Mouse (Mus musculus): ENCODE data around the gene Camk2n1. TPM values are rescaled to one million over a fixed set of nuclear protein-coding genes. Genes with fewer than 3 reads are reported as not detected.

Camk2n1 gene
- polyA plus RNA-seq, 1 experiment from 2014 or later, result 15.7 TPM

DNA sequence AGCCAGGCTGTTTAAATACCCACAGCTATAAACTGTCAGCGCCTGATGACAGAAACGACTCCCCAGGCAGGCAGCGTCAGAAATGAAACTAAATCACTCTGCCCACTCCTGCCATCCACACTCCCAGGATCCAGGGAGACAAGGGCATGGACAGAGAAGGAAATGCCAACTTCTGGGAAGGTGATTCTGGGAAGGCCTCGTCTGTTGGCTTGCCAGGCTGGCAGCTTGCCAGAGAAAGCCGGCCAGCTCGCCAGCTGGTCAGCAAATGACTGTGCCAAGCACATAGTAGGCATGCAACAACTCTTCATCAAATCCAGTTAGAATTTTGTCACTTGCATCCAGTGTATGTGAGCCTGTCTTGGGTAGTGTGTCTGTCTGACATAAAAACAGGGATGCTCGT is 17.1 kb downstream of the Camk2n1 start:
- H3K9me3 ChIP-seq, result no peaks in the 10 kb centered on the region
- H3K9ac ChIP-seq, result no peak overlapping the region
- no peak overlapping the region for H3K4me2 ChIP-seq
- peaks cover 6% of the 10 kb centered on the region for H3K4me1 ChIP-seq
- no peak for ATAC-seq (replicated peaks)
- no peaks in the 10 kb centered on the region for H3K27me3 ChIP-seq (replicated peaks)
- no peak overlapping the region for H3K4me3 ChIP-seq
- H3K27ac ChIP-seq, result no peak overlapping the region
- no peaks in the 10 kb centered on the region for H3K36me3 ChIP-seq (replicated peaks)
- 70% methylated on average over 7 of the region's 7 CpGs for WGBS

GRCm38 (mm10) chr4:138479595-138479994 is 25.5 kb downstream of the Camk2n1 start:
- H3K27me3 ChIP-seq (replicated peaks), result no peaks in the 10 kb centered on the region
- no peak overlapping the region for H3K4me3 ChIP-seq
- H3K9me3 ChIP-seq, result no peaks in the 10 kb centered on the region
- no peaks in the 10 kb centered on the region for H3K4me1 ChIP-seq
- H3K9ac ChIP-seq, result no peak overlapping the region
- H3K36me3 ChIP-seq (replicated peaks), result no peaks in the 10 kb centered on the region
- H3K4me2 ChIP-seq, result no peak overlapping the region
- WGBS, result 85% methylated on average over 7 of the region's 7 CpGs
- ATAC-seq (replicated peaks), result no peak
- no peak overlapping the region for H3K27ac ChIP-seq

DNA sequence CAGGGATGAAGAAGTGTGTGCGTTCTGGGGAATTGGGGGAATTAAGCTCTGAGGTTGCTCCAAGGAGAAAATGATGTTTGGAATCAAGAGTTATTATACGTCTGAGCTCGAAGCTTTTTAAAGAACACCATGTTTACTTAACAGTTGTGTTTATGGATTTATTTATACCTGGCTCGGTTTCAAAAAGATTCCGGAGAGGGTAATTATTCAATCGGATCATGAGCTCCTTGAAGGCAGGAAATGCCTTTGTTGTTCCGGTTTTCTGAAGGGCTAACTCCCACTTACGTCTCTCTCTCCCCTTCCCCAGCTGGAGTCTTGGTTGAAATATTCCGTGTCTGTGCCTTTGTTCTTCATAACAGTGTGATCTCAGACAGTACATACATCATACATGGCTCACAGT is 26.8 kb downstream of the Camk2n1 start:
- no peaks in the 10 kb centered on the region for H3K36me3 ChIP-seq (replicated peaks)
- H3K9me3 ChIP-seq, result no peaks in the 10 kb centered on the region
- H3K4me2 ChIP-seq, result no peak overlapping the region
- H3K27ac ChIP-seq, result no peak overlapping the region
- ATAC-seq (replicated peaks), result no peak
- H3K9ac ChIP-seq, result no peak overlapping the region
- H3K27me3 ChIP-seq (replicated peaks), result no peaks in the 10 kb centered on the region
- no peak overlapping the region for H3K4me3 ChIP-seq
- H3K4me1 ChIP-seq, result no peaks in the 10 kb centered on the region
- 50% methylated on average over 9 of the region's 9 CpGs for WGBS

GRCm38 (mm10) chr4:138482721-138483120 is 28.6 kb downstream of the Camk2n1 start:
- no peaks in the 10 kb centered on the region for H3K36me3 ChIP-seq (replicated peaks)
- no peak overlapping the region for H3K4me3 ChIP-seq
- H3K27me3 ChIP-seq (replicated peaks), result no peaks in the 10 kb centered on the region
- H3K4me1 ChIP-seq, result no peaks in the 10 kb centered on the region
- no peak overlapping the region for H3K27ac ChIP-seq
- 80% methylated on average over 8 of the region's 8 CpGs for WGBS
- no peaks in the 10 kb centered on the region for H3K9me3 ChIP-seq
- ATAC-seq (replicated peaks), result no peak
- no peak overlapping the region for H3K4me2 ChIP-seq
- no peak overlapping the region for H3K9ac ChIP-seq

DNA sequence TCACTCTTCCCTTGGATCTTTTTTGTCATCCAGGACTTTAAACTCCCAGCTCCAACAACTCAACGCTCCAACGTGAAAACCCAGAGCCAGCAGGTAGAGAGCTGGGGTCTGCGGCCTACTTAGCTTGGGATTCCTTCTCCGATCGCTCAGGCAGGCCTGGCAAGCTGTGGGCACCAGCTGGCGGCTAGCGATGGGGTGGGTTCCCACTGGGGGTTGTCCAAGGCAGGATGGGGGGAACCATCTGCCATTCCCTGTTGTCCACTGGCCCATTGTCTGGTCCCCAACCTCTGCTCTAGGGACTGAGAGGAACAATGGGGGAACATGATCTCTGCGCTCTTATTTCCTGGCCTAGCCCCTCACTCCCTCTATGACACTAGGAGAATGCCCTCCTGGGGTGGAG is 34.1 kb downstream of the Camk2n1 start:
- Histone ChIP-seq H3K4me2 (no peak overlapping the region), H3K4me1 (peaks cover 14% of the 10 kb centered on the region), H3K9ac (no peak overlapping the region), H3K27ac (0 out of 2 replicates have a peak overlapping the region, but pooled peaks have one; percentile 4), H3K4me3 (no peak overlapping the region), H3K36me3 (replicated peaks) (no peaks in the 10 kb centered on the region), H3K27me3 (replicated peaks) (no peaks in the 10 kb centered on the region), H3K9me3 (no peaks in the 10 kb centered on the region)
- 33% methylated on average over 8 of the region's 8 CpGs for WGBS
- no peak for ATAC-seq (replicated peaks)

GRCm38 (mm10) chr4:138491088-138491487 is 37.0 kb downstream of the Camk2n1 start:
- Histone ChIP-seq H3K9me3 (no peaks in the 10 kb centered on the region), H3K4me2 (no peak overlapping the region), H3K27ac (no peak overlapping the region), H3K27me3 (replicated peaks) (no peaks in the 10 kb centered on the region), H3K4me3 (no peak overlapping the region), H3K36me3 (replicated peaks) (no peaks in the 10 kb centered on the region), H3K9ac (no peak overlapping the region), H3K4me1 (peaks cover 41% of the 10 kb centered on the region)
- WGBS, result 73% methylated on average over 4 of the region's 4 CpGs
- ATAC-seq (replicated peaks), result no peak

DNA sequence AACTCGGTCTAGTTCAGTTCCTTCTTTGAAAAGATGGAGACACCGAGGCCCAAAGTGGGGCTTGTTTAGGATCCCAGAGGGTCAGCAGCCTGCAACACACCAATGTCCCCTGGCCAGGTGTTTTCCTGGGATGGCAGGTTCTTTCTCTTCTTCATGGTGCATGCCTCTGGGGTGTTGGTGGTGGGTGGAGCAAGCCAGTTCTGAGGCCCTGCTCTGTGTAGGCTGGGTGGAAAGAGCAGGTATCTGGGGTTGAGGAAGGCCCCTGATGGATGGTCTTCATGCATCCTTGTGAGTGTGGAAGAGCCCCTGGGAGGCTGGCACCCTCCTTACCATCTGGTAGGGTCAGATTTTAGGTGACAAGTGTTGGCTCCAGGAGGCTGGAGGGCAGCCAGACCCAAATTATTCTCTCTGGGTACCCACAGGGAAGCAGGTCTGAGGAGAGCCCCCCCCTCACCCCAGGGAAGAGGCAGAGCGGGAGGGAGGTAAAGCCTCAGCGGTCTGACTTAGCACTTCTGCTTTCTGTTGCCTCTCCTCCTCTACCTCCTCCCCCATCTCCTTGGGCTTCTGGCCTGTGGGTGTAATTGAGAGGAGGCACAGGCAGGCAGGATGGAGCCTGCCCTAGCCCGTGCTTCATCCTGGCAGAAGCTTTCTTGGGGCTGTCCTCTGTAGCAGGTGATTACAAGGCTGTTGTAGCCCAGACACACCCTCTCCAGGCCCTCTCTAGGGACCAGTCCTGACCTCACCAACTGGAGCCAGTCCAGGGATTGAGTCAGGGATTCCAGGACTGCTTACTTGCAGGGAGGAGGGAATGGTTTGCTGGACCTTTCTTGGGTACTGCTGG is 39.3 kb downstream of the Camk2n1 start:
- Histone ChIP-seq H3K27ac (no peak overlapping the region), H3K36me3 (replicated peaks) (no peaks in the 10 kb centered on the region), H3K4me2 (no peak overlapping the region), H3K9me3 (no peaks in the 10 kb centered on the region), H3K4me1 (peaks cover 42% of the 10 kb centered on the region), H3K27me3 (replicated peaks) (no peaks in the 10 kb centered on the region), H3K9ac (no peak overlapping the region), H3K4me3 (no peak overlapping the region)
- 50% methylated on average over 5 of the region's 5 CpGs for WGBS
- ATAC-seq (replicated peaks), result no peak

- no peaks in the 10 kb centered on the region for H3K36me3 ChIP-seq (replicated peaks)
- WGBS, result 3% methylated on average over 5 of the region's 5 CpGs
- H3K9ac ChIP-seq, result no peak overlapping the region
- no peak overlapping the region for H3K4me2 ChIP-seq
- peak overlapping the region; percentile 60 for H3K27ac ChIP-seq
- peaks cover 33% of the 10 kb centered on the region for H3K4me1 ChIP-seq
- peak; percentile 82 for ATAC-seq (replicated peaks)
- H3K27me3 ChIP-seq (replicated peaks), result no peaks in the 10 kb centered on the region
- no peaks in the 10 kb centered on the region for H3K9me3 ChIP-seq
- H3K4me3 ChIP-seq, result no peak overlapping the region
These were observed 40.8 kb downstream of the Camk2n1 start for GRCm38 (mm10) chr4:138494905-138495304.

DNA sequence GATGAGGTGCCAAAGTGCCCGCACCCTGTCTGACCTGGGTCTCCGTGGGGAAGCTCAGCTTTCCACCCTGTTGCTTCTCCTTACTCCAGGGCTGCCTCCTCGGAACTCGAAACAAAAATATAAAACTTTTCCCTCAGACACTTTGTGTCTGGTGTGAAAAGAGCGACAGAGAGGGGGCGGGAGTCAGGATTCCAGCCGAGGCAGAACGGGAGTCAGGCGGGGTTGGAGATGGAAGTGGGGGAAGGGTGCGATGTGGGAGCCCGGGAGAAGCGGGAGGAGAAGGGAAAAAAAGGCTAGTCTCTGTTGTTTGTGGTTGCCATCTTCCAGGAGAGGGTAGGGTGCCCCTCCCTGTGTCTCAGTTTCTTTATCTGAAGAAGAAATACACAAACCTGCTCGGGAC is 41.7 kb downstream of the Camk2n1 start:
- peaks cover 33% of the 10 kb centered on the region for H3K4me1 ChIP-seq
- peak overlapping the region; percentile 32 for H3K4me2 ChIP-seq
- H3K9me3 ChIP-seq, result no peaks in the 10 kb centered on the region

DNA sequence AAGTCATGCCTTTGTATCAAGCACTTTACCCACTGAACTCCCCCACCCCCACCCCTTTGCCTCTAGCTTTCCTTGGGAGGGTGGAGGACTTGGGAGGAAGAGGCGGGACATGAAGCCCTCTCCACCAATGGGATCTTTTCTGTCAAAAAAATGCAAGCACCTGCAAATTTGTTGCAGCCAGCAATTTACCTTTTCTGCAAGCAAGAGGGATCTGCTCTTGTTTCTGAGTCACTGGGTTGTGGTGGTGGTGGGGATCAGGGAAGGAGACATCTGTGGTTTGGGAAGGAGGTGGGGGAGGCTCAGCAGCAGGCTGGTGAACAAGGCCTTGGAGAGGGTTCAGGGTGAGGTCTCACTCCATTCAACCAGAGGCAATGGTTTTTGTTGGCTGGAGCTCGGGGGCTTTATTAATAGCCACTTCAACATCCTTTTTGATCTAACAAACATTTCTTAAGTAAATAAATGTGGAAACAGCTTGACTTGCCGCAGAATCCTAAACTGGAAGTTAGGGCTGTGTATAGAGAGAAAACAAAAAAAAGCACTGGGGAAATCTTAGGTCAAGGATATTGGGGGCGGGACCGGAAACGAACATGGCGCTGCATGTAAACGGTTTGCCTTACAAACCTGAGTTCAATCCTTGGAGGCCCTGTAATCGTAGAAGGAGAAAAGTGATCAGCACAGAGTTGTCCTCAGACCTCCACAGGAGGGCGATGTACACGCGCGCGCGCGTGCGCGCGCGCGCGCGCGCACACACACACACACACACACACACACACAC is 42.8 kb downstream of the Camk2n1 start:
- Histone ChIP-seq H3K9ac (no peak overlapping the region), H3K9me3 (no peaks in the 10 kb centered on the region), H3K27ac (0 out of 2 replicates have a peak overlapping the region, but pooled peaks have one; percentile 13), H3K4me3 (no peak overlapping the region), H3K27me3 (replicated peaks) (no peaks in the 10 kb centered on the region), H3K4me1 (peaks cover 33% of the 10 kb centered on the region), H3K4me2 (no peak overlapping the region), H3K36me3 (replicated peaks) (no peaks in the 10 kb centered on the region)
- ATAC-seq (replicated peaks), result no peak
- WGBS, result 67% methylated on average over 18 of the region's 24 CpGs

More for the DNA sequence above, 41.7 kb downstream of the Camk2n1 start:
- 6% methylated on average over 13 of the region's 13 CpGs for WGBS
- Histone ChIP-seq H3K27me3 (replicated peaks) (no peaks in the 10 kb centered on the region), H3K27ac (peak overlapping the region; percentile 59; the same call in 1 of the 2 replicates), H3K36me3 (replicated peaks) (no peaks in the 10 kb centered on the region), H3K4me3 (no peak overlapping the region), H3K9ac (no peak overlapping the region)
- ATAC-seq (replicated peaks), result no peak

DNA sequence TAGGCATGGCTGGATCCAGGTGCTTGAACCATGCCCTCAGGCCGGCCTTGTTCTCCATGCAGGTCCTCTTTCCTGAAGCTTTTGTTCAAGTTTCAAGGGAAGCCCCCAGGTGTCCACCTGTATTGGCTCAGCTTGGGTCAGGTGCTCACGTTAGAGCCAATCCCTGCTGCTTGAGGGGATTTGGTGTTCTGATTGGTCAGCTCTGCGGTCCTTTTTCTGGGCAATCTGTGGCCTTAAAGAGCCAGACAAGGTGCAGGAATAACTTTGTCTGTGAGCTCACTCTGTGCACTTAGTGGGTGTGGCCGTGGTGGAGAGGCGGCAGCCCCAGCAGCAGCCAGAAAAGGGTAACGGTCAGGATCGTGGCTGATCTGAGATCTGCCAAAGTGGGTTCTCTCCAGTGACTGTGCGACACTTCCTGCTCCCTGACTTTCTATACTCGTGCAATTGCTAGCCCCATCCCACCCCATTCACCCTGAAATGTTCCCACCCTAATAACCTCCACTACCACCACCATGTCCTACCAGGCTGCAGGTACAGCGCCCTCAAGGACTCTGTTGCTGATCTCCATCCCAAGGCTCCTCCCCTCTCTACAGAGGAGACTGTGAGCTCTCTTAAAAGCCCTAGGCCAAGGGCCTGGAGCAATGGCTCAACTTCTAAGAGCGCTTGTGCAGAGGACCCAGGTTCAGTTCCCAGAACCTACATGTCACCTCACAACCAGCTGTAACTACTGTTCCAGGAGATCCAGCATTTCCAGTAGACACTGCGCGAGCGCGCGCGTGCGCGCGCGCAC is 45.9 kb downstream of the Camk2n1 start:
- Histone ChIP-seq H3K9ac (no peak overlapping the region), H3K36me3 (replicated peaks) (no peaks in the 10 kb centered on the region), H3K4me3 (no peak overlapping the region), H3K27me3 (replicated peaks) (no peaks in the 10 kb centered on the region), H3K9me3 (no peaks in the 10 kb centered on the region), H3K4me2 (no peak overlapping the region), H3K27ac (no peak overlapping the region), H3K4me1 (peaks cover 32% of the 10 kb centered on the region)
- 87% methylated on average over 21 of the region's 21 CpGs for WGBS
- ATAC-seq (replicated peaks), result no peak

DNA sequence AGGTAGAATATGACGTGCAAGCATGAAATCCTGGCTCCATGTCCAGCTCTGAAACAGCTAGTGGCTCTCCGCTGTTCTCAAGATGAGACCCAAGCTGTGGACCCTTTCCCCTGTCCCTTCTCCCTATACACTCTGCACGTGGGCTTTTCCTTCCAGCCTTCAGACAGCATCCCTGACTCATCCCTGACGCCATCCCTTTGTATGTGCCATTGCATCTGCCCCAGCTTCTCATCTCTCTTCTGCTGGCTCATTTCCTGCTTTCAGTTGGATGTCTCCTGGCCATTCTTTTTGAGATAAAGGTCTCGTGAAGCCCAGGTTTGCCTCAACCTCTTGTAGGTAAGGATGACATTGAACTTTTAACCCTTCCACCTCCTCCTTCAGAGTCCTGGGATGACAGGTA is 46.9 kb downstream of the Camk2n1 start:
- H3K9ac ChIP-seq, result no peak overlapping the region
- 85% methylated on average over 5 of the region's 5 CpGs for WGBS
- H3K36me3 ChIP-seq (replicated peaks), result no peaks in the 10 kb centered on the region
- no peaks in the 10 kb centered on the region for H3K27me3 ChIP-seq (replicated peaks)
- no peak overlapping the region for H3K4me3 ChIP-seq
- H3K9me3 ChIP-seq, result no peaks in the 10 kb centered on the region
- no peak for ATAC-seq (replicated peaks)
- peaks cover 31% of the 10 kb centered on the region for H3K4me1 ChIP-seq
- H3K27ac ChIP-seq, result no peak overlapping the region
- H3K4me2 ChIP-seq, result no peak overlapping the region

All from midbrain, embryonic 15.5 days (tissue).